Mouse (Mus musculus) 3T3-L1 (cell line): ENCODE measurements around the gene Sema4a.
A peak's percentile ranks its signal among the peaks of the same experiment; 100 is the strongest.

Experiments
- DNase-seq: peaks from one replicate; pipeline ENCODE4 v3.0.0-alpha.2; 2015; ENCODE audit warnings: low read depth, low spot score

Sema4a gene

GRCm38 (mm10) chr3:88460983-88461696, at the start of gene Sema4a:
Sema4a (minus strand) TSS chr3:88461182.
- DNase-seq, result no peak

- peak; percentile 99 for DNase-seq
These were observed 48.9 kb upstream of the Sema4a start, which contains the start of gene Lmna for GRCm38 (mm10) chr3:88509692-88510420. Lmna (minus strand) TSS chr3:88509956.

GRCm38 (mm10) chr3:88509250-88509649, 48.3 kb upstream of the Sema4a start:
- no peak for DNase-seq

- DNase-seq, result no peak
These were observed 44.8 kb upstream of the Sema4a start for GRCm38 (mm10) chr3:88505765-88506164.

- DNase-seq, result no peak
These were observed 44.1 kb upstream of the Sema4a start for GRCm38 (mm10) chr3:88505081-88505480.

- DNase-seq, result peak; percentile 43
These were observed 43.1 kb upstream of the Sema4a start for GRCm38 (mm10) chr3:88503881-88504746.

- peak; percentile 98 for DNase-seq
These were observed 42.5 kb upstream of the Sema4a start for GRCm38 (mm10) chr3:88503505-88503863.

- DNase-seq, result peak; percentile 99
These were observed 41.9 kb upstream of the Sema4a start for GRCm38 (mm10) chr3:88502641-88503504.

GRCm38 (mm10) chr3:88502031-88502571, 41.1 kb upstream of the Sema4a start:
- peak; percentile 73 for DNase-seq

GRCm38 (mm10) chr3:88501366-88502030, 40.5 kb upstream of the Sema4a start:
- peak; percentile 78 for DNase-seq

- peak; percentile 56 for DNase-seq
These were observed 39.8 kb upstream of the Sema4a start for GRCm38 (mm10) chr3:88500655-88501365.

GRCm38 (mm10) chr3:88500087-88500486, 39.1 kb upstream of the Sema4a start:
- peak; percentile 81 for DNase-seq

- peak; percentile 29 for DNase-seq
These were observed 38.6 kb upstream of the Sema4a start for GRCm38 (mm10) chr3:88499580-88499979.

GRCm38 (mm10) chr3:88495741-88496415, 34.9 kb upstream of the Sema4a start:
- DNase-seq, result peak; percentile 84

- peak; percentile 94 for DNase-seq
These were observed 34.0 kb upstream of the Sema4a start for GRCm38 (mm10) chr3:88494836-88495628.

- peak; percentile 64 for DNase-seq
These were observed 33.0 kb upstream of the Sema4a start for GRCm38 (mm10) chr3:88493706-88494582.

- no peak for DNase-seq
These were observed 26.4 kb upstream of the Sema4a start for GRCm38 (mm10) chr3:88487396-88487795.
